17 mouse cellular contexts compared by ENCODE assay signal in genomic region chr10:44646615-44647014, GRCm38 (mm10).
"Had no signal": no experiment of that assay in that cellular context is flagged by ENCODE, and none has a peak within 500 bp of the region (broad histone marks: within the 10 kb centered on the region; RNA-seq: fewer than 3 reads in every experiment).

No protein-coding gene starts in this region.

- H3K36me3 ChIP-seq: liver, embryonic 12.5 days; midbrain, embryonic 10.5 days; midbrain, embryonic 12.5 days; neural tube, embryonic 13.5 days; neural tube, embryonic 15.5 days had no signal

- H3K4me2 ChIP-seq: liver, embryonic 12.5 days; midbrain, embryonic 12.5 days; neural tube, embryonic 13.5 days; neural tube, embryonic 15.5 days had no signal

- DNase-seq: lung, adult 2 months; midbrain, embryonic 14.5 days; right cerebral cortex, adult 18-20 months; right cerebral cortex, postnatal 25 days; right cerebral cortex, postnatal 4 days; spleen, adult 18-20 months; thymus, adult 18-20 months; thymus, postnatal 14 days; thymus, postnatal 36 days had no signal

- H3K4me3 ChIP-seq: liver, embryonic 12.5 days; midbrain, embryonic 10.5 days; midbrain, embryonic 12.5 days; myocyte; neural tube, embryonic 13.5 days; neural tube, embryonic 15.5 days had no signal

- H3K4me1 ChIP-seq: liver, embryonic 12.5 days; midbrain, embryonic 10.5 days; midbrain, embryonic 12.5 days; neural tube, embryonic 13.5 days; neural tube, embryonic 15.5 days had no signal

- H3K27me3 ChIP-seq: liver, embryonic 12.5 days; midbrain, embryonic 12.5 days; neural tube, embryonic 13.5 days; neural tube, embryonic 15.5 days had no signal

- H3K9ac ChIP-seq: liver, embryonic 12.5 days; liver, embryonic 14.5 days; midbrain, embryonic 12.5 days; neural tube, embryonic 13.5 days; neural tube, embryonic 15.5 days had no signal

- ATAC-seq: liver, embryonic 12.5 days; midbrain, embryonic 16.5 days had no signal

- H3K9me3 ChIP-seq: liver, embryonic 12.5 days; midbrain, embryonic 10.5 days; midbrain, embryonic 12.5 days; neural tube, embryonic 13.5 days; neural tube, embryonic 15.5 days had no signal

- H3K27ac ChIP-seq: liver, embryonic 12.5 days; liver, embryonic 14.5 days; midbrain, embryonic 10.5 days; midbrain, embryonic 12.5 days; neural tube, embryonic 13.5 days; neural tube, embryonic 15.5 days had no signal
